Mouse (Mus musculus): ENCODE results near the gene Upf1.
A peak's percentile ranks its signal among the peaks of the same experiment; 100 is the strongest.

The Upf1 gene

GRCm38 (mm10) chr8:70356111-70356510 lies 3.0 kb upstream of the Upf1 start:
- no peak for DNase-seq

- DNase-seq = no peak
These were observed 926 bp upstream of the Upf1 start for GRCm38 (mm10) chr8:70354004-70354403.

GRCm38 (mm10) chr8:70352657-70353151 lies 374 bp downstream of the Upf1 start:
- peak; percentile 71 for DNase-seq

GRCm38 (mm10) chr8:70352000-70352384 lies 1.1 kb downstream of the Upf1 start:
- DNase-seq = no peak

GRCm38 (mm10) chr8:70351035-70351999 lies 1.8 kb downstream of the Upf1 start:
- DNase-seq = peak; percentile 18

- DNase-seq = no peak
These were observed 5.1 kb downstream of the Upf1 start for GRCm38 (mm10) chr8:70347860-70348420.

- no peak for DNase-seq
These were observed 5.6 kb downstream of the Upf1 start for GRCm38 (mm10) chr8:70347443-70347842.

- no peak for DNase-seq
These were observed 8.8 kb downstream of the Upf1 start for GRCm38 (mm10) chr8:70344279-70344678.

GRCm38 (mm10) chr8:70343696-70344095 lies 9.4 kb downstream of the Upf1 start:
- peak; percentile 46 for DNase-seq

- no peak for DNase-seq
These were observed 10.0 kb downstream of the Upf1 start for GRCm38 (mm10) chr8:70343076-70343475.

GRCm38 (mm10) chr8:70342007-70342406 lies 11.1 kb downstream of the Upf1 start:
- no peak for DNase-seq

GRCm38 (mm10) chr8:70340659-70341058 lies 12.4 kb downstream of the Upf1 start:
- DNase-seq = no peak

GRCm38 (mm10) chr8:70338931-70339330 lies 14.1 kb downstream of the Upf1 start:
- DNase-seq = no peak

- no peak for DNase-seq
These were observed 20.2 kb downstream of the Upf1 start for GRCm38 (mm10) chr8:70332878-70333202.

- peak; percentile 21 for DNase-seq
These were observed 20.8 kb downstream of the Upf1 start for GRCm38 (mm10) chr8:70332070-70332877.

- no peak for DNase-seq
These were observed 21.6 kb downstream of the Upf1 start for GRCm38 (mm10) chr8:70331526-70331925.

- peak; percentile 15 for DNase-seq
These were observed 22.2 kb downstream of the Upf1 start for GRCm38 (mm10) chr8:70330741-70331364.

- no peak for DNase-seq
These were observed 23.0 kb downstream of the Upf1 start for GRCm38 (mm10) chr8:70329835-70330740.

GRCm38 (mm10) chr8:70329124-70329834 lies 23.8 kb downstream of the Upf1 start, which contains the start of gene Gdf1:
Gdf1 (plus strand) TSS chr8:70329817.
- no peak for DNase-seq

- DNase-seq = no peak
These were observed 25.6 kb downstream of the Upf1 start for GRCm38 (mm10) chr8:70327512-70327911.

GRCm38 (mm10) chr8:70323716-70324115 lies 29.4 kb downstream of the Upf1 start:
- no peak for DNase-seq
